Mouse (Mus musculus) CH12.LX (cell line): ENCODE results near the gene Rilp.

Source experiments
- CHD1 ChIP-seq: IDR thresholded peaks from 2 replicates; pipeline ENCODE4 v1.6.1; 2012; ENCODE audit warnings: low read depth, low read length, improper control_type of control experiment, inconsistent platforms
- CHD2 ChIP-seq: IDR thresholded peaks from 2 replicates; pipeline ENCODE4 v1.6.1; 2011; ENCODE audit warnings: low read length, improper control_type of control experiment
- CTCF ChIP-seq, 2 experiments: IDR thresholded peaks in 1 of 2; conservative IDR thresholded peaks in 1 of 2; 2 replicates each; pipeline ENCODE4 v1.5.1; 2011 to 2012; ENCODE audit warnings: low read depth in 2 of 2, low read length in 2 of 2, improper control_type of control experiment in 1 of 2, inconsistent platforms in 1 of 2, mild to moderate bottlenecking in 1 of 2, moderate library complexity in 1 of 2
- E2F4 ChIP-seq: IDR thresholded peaks from 2 replicates; pipeline ENCODE4 v1.6.1; 2011; ENCODE audit warnings: low read depth, low read length, improper control_type of control experiment; ENCODE audit not compliant: insufficient replicate concordance
- EP300 ChIP-seq: IDR thresholded peaks from 2 replicates; pipeline ENCODE4 v1.6.1; 2011; ENCODE audit warnings: low read length, improper control_type of control experiment
- KAT2A ChIP-seq: IDR thresholded peaks from 2 replicates; pipeline ENCODE4 v1.6.1; 2012; ENCODE audit warnings: low read length, improper control_type of control experiment, inconsistent platforms; ENCODE audit not compliant: insufficient replicate concordance
- MYC ChIP-seq: IDR thresholded peaks from 2 replicates; pipeline ENCODE4 v1.6.1; 2011; ENCODE audit warnings: low read depth, mild to moderate bottlenecking, improper control_type of control experiment, low read length
- NRF1 ChIP-seq: IDR thresholded peaks from 2 replicates; pipeline ENCODE4 v1.6.1; 2014; ENCODE audit warnings: low read depth, mild to moderate bottlenecking, inconsistent platforms, low read length, improper control_type of control experiment, moderate library complexity
- POLR2A ChIP-seq: IDR thresholded peaks from 2 replicates; pipeline ENCODE4 v1.6.1; 2011; ENCODE audit warnings: low read depth, mild to moderate bottlenecking, improper control_type of control experiment, low read length
- POLR2AphosphoS2 ChIP-seq: IDR thresholded peaks from 2 replicates; pipeline ENCODE4 v1.6.1; 2011; ENCODE audit warnings: low read depth, low read length, improper control_type of control experiment
- RCOR1 ChIP-seq: conservative IDR thresholded peaks from 2 replicates; pipeline ENCODE4 v1.6.1; 2012; ENCODE audit warnings: low read depth, mild to moderate bottlenecking, inconsistent platforms, low read length, improper control_type of control experiment
- TCF12 ChIP-seq: IDR thresholded peaks from 2 replicates; pipeline ENCODE4 v1.6.1; 2014; ENCODE audit warnings: low read depth, mild to moderate bottlenecking, inconsistent platforms, low read length, improper control_type of control experiment
- USF2 ChIP-seq: conservative IDR thresholded peaks from 2 replicates; pipeline ENCODE4 v1.6.1; 2011; ENCODE audit warnings: low read depth, low read length, improper control_type of control experiment

GRCm38 (mm10) chr11:75509741-75510626 lies at the start of gene Rilp:
- TF ChIP-seq POLR2A: no peak
- TF ChIP-seq CTCF (conservative IDR thresholded peaks at IDR 0.05 in 1 of 2, IDR thresholded peaks at IDR 0.05 in 1 of 2; ENCODE audit: low read depth in 2 of 2, low read length in 2 of 2): no peak
- no peak for TF ChIP-seq RCOR1
- no peak for TF ChIP-seq E2F4
- TF ChIP-seq TCF12: no peak
- TF ChIP-seq POLR2AphosphoS2: no peak
- no peak for TF ChIP-seq NRF1
- TF ChIP-seq EP300: no peak
- TF ChIP-seq MYC: no peak
- TF ChIP-seq CHD1: no peak
- no peak for TF ChIP-seq CHD2
- TF ChIP-seq USF2: no peak
- no peak for TF ChIP-seq KAT2A
